Mouse (Mus musculus): ENCODE measurements around the gene Olfr311. TPM values are rescaled to one million over a fixed set of nuclear protein-coding genes. Genes with fewer than 3 reads are reported as not detected.

The Olfr311 gene
- not detected in 2 replicates for polyA plus RNA-seq (2012; rRNA removed)

DNA sequence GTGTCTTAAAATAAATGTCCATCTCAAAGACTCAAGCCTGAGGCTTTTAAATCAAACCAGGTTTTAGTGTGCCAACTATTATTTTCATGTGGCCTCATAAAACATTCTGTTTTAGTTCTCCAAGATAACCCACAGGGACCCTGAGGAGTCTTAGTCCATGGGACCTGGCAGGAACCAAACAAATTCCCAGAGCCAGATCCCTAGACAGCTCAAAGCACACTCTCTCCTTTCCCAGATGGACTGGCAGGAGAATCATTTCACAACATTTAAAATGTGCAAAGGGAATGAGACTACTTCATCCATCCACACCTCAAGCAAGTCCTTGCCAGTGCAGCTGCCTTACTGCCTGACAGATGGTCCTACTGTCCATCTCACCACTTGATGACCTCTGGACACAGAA lies at the start of gene Olfr311:
Gene Olfr311 (plus strand): TSS at position 301 of the 400 bp plus-strand sequence.

DNA sequence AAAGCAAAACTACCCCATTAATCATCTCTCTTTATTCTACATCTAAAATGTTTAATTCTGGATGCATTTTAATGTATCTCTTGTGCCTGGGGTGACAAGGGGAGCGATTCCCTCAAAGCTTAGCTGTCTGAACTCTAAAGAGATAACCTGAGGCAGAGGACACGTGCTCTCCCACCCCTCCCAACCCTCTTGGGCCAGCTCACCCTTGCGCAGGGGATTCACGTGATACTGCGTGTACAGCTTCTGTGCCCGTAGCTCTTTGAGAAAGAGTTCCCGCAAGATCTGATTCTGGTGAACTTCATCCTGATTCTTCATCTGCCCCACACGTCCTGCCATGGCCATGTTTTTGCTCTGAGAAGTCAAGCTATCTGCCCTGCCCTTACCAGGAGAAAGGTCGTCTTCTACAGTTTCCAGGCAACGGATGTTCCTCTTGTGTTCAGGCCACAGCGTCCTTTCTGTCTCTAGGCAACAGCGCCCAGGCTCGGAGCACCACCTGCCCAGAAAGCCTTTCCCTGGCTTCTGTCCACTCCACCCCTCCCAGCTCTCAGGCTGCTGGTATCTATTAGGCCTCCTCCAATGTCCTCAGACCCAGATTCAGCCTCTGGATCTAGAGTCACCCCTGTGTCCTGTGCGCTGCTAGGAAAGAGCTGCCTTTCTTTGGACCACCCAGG lies 37.4 kb upstream of the Olfr311 start, which contains the start of gene Fam183b:
Gene Fam183b (minus strand): TSS at position 403 of the 671 bp plus-strand sequence.

DNA sequence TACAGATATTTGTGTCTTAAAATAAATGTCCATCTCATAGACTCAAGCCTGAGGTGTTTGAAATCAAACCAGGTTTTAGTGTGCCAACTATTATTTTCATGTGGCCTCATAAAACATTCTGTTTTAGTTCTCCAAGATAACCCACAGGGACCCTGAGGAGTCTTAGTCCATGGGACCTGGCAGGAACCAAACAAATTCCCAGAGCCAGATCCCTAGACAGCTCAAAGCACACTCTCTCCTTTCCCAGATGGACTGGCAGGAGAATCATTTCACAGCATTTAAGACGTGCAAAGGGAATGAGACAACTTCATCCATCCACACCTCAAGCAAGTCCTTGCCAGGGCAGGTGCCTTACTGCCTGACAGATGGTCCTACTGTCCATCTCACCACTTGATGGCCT lies 24.4 kb upstream of the Olfr311 start, which contains the start of gene Olfr313:
Gene Olfr313 (plus strand): TSS at position 301 of the 400 bp plus-strand sequence.

DNA sequence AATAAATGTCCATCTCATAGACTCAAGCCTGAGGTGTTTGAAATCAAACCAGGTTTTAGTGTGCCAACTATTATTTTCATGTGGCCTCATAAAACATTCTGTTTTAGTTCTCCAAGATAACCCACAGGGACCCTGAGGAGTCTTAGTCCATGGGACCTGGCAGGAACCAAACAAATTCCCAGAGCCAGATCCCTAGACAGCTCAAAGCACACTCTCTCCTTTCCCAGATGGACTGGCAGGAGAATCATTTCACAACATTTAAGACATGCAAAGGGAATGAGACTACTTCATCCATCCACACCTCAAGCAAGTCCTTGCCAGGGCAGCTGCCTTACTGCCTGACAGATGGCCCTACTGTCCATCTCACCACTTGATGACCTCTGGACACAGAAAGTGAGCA lies 10.1 kb upstream of the Olfr311 start, which contains the start of gene Olfr312:
Gene Olfr312 (plus strand): TSS at position 301 of the 400 bp plus-strand sequence.

DNA sequence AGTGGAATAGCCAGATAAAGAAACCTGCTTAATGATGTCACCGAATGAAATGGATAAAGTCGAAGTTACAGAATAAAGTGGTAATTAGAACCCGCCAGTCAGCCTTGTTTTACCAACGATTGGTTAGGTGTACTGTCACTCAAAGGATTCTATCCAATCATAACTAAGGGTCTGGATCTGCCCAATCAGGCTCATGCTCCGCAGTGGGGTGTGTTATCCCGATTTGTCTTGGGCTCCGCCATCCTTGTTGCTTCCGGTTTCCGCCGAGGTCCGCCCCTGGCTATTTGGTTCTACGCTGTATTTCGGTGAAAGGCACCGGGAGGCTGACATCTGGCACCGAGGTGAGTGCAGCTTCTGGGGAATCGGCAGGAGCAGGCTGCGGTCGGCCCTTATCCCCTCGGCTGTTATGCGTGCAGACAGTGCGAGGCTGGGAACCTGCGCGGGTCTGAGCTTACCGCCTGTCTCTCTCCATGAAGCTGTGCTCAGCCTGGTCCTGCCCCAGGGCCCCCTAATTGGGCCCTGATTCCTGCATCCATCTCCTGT lies 7.9 kb downstream of the Olfr311 start, which contains the start of gene Gm12258:
Gene Gm12258 (plus strand): TSS at position 240 of the 543 bp plus-strand sequence.

DNA sequence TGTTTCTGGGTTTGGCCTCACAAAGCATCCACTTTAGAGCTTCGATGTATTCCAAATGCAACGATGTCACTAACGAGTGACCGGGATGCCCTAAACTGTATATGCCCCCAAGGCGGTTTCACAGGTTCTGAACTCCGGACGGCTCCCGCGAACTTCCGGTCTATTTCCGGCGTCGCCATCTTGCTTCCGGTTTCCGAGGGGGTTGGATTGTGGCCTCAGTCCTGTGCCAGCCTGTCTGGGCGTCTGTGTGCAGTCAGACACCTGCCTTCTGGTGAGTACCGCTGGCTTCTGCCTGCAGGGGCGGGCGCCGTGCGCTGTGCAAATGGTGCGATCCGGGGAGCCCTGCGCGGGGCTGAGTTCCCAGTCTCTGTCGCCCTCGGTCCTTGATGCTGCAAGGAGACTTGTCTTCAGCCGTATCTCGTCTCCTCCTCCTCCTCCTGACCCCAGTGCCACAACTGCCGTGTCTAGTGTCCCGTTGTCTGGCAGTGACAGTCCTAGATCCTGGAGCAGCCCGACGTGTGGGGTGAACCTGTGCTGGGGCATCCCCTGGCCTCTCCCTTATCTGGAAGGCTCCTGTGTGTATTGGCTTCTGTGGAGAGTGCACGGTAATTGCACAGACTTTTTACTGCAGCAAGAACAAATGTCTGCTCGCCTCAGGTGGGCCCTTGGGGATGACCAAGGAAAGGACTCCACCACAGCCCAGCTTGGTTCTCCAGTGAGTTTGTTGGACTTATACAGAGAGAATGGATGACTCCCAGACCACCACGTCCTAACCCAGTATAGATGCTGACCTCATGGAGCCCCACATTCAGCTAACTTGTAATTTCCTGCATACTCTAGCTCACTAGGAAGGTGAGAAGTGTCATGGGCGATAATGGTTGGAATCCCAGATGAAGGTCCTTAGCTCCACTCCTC lies 28.2 kb downstream of the Olfr311 start, which contains the start of gene 2810021J22Rik:
Gene 2810021J22Rik (plus strand): TSS at position 178 of the 915 bp plus-strand sequence.

Other genes with a start within 250 kb of the Olfr311 start
- not detected in 2 replicates for gene Olfr324, start 244.1 kb upstream of the Olfr311 start, polyA plus RNA-seq (2012; rRNA removed)
- not detected in 2 replicates for gene 2210407C18Rik, start 223.2 kb upstream of the Olfr311 start, polyA plus RNA-seq (2012; rRNA removed)
- not detected in 2 replicates for gene Olfr323, start 208.8 kb upstream of the Olfr311 start, polyA plus RNA-seq (2012; rRNA removed)
- 8.3 and 10.1 TPM in 2 replicates for gene Trim58, start 198.8 kb upstream of the Olfr311 start, polyA plus RNA-seq (2012; rRNA removed)
- gene Olfr322, start 180.5 kb upstream of the Olfr311 start, polyA plus RNA-seq (2012; rRNA removed), result 0.03 TPM in 2 replicates
- not detected in 2 replicates for gene Olfr320, start 158.2 kb upstream of the Olfr311 start, polyA plus RNA-seq (2012; rRNA removed)
- gene Olfr319, start 140.1 kb upstream of the Olfr311 start, polyA plus RNA-seq (2012; rRNA removed), result not detected in 2 replicates
- gene Olfr318, start 115.2 kb upstream of the Olfr311 start, polyA plus RNA-seq (2012; rRNA removed), result not detected in 2 replicates
- not detected in 2 replicates for gene Olfr317, start 100.0 kb upstream of the Olfr311 start, polyA plus RNA-seq (2012; rRNA removed)
- not detected in 2 replicates for gene Olfr316, start 86.5 kb upstream of the Olfr311 start, polyA plus RNA-seq (2012; rRNA removed)
- gene Olfr315, start 66.1 kb upstream of the Olfr311 start, polyA plus RNA-seq (2012; rRNA removed), result not detected in 2 replicates
- not detected in 2 replicates for gene Olfr314, start 56.3 kb upstream of the Olfr311 start, polyA plus RNA-seq (2012; rRNA removed)
- gene Fam183b, start 37.3 kb upstream of the Olfr311 start, polyA plus RNA-seq (2012; rRNA removed), result 0.07 TPM in 1 of 2 replicates, not detected in the other
- gene Olfr313, start 24.3 kb upstream of the Olfr311 start, polyA plus RNA-seq (2012; rRNA removed), result not detected in 2 replicates
- not detected in 2 replicates for gene Olfr312, start 10.0 kb upstream of the Olfr311 start, polyA plus RNA-seq (2012; rRNA removed)
- gene Gm12258, start 7.9 kb downstream of the Olfr311 start, polyA plus RNA-seq (2012; rRNA removed), result 2.5 and 2.6 TPM in 2 replicates
- gene 2810021J22Rik, start 28.0 kb downstream of the Olfr311 start, polyA plus RNA-seq (2012; rRNA removed), result 1.6 and 1.8 TPM in 2 replicates
- gene Zfp39, start 65.0 kb downstream of the Olfr311 start, polyA plus RNA-seq (2012; rRNA removed), result 4.9 and 5.1 TPM in 2 replicates
- gene Btnl10, start 78.7 kb downstream of the Olfr311 start, polyA plus RNA-seq (2012; rRNA removed), result 17.3 and 19.1 TPM in 2 replicates
- gene Rnf187, start 99.7 kb downstream of the Olfr311 start, polyA plus RNA-seq (2012; rRNA removed), result 67.3 and 77.9 TPM in 2 replicates
- gene Hist3h2ba, start 109.7 kb downstream of the Olfr311 start, polyA plus RNA-seq (2012; rRNA removed), result 13.3 and 15.4 TPM in 2 replicates
- gene Hist3h2a, start 115.4 kb downstream of the Olfr311 start, polyA plus RNA-seq (2012; rRNA removed), result 9.3 and 10.1 TPM in 2 replicates
- 0.05 and 0.09 TPM in 2 replicates for gene Trim17, start 115.4 kb downstream of the Olfr311 start, polyA plus RNA-seq (2012; rRNA removed)
- gene Trim11, start 138.8 kb downstream of the Olfr311 start, polyA plus RNA-seq (2012; rRNA removed), result 7.3 and 8.5 TPM in 2 replicates

Measured in liver, embryonic 14 days (tissue).